Mouse (Mus musculus) granulocyte monocyte progenitor cell, adult 5-6 weeks (primary cell): ENCODE results near the gene Mfsd6l. TPM values are rescaled to one million over a fixed set of nuclear protein-coding genes. Genes with fewer than 3 reads are reported as not detected.

Source experiments
- ATAC-seq: replicated peaks from 2 replicates; pipeline ENCODE4 v1.8.0; 2016; ENCODE audit warnings: mild to moderate bottlenecking, moderate TSS enrichment, inconsistent platforms; ENCODE audit not compliant: poor library complexity, severe bottlenecking
- total RNA-seq, 2 experiments: library from RNA; stranded (forward) in 1 of 2; stranded (reverse) in 1 of 2; fragments of 200-712, 200-1000 nt in 1 of 2; fragments of >200 nt in 1 of 2; fragmentation: Nextera tagmentation in 1 of 2; gene quantifications; 2 replicates each; pipeline ENCODE4 v1.2.3; 2014 to 2017

Gene Mfsd6l
- total RNA-seq, 2 experiments from 2014 or later: not detected

DNA sequence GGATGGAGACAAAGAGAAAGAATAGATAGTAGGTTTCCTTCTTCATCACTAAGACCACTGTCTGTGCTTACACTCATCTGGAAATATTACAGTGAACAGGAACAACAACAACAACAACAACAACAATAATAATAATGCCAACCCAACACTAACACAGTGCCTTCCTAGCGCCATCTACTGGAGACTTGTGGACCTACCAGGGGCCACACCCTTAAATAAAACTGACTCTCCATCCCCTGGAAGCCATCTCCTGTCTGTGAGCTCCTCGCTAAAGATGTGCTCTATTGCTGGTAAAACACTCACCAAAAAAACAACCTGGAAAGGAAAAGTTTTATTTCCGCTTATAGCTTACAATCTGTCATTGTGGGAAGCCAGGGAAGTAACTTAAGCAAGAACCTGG lies 6.4 kb upstream of the Mfsd6l start:
- ATAC-seq: 0 out of 2 replicates have a peak, but pooled peaks have one; percentile 42

DNA sequence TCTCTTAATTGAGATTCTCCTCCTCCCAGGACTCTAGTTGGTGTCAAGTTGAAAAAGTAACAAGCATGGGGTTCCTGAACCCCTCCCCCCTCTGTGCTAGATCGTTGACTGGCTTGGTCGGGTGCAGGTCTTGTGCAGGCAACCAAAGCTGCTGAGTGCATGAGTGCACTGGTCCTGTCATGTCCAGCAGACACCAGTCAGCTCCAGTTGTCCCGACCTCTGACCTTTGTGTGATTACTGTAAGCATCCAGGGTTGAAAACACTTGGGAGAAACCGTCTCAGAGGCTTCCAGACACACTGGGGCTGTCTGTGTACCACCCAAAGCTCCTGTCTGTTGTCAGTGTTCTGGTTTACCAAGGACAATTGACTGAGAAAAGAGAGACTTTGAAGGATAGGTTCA lies 5.6 kb upstream of the Mfsd6l start:
- no peak for ATAC-seq

- ATAC-seq: no peak
Measured at GRCm38 (mm10) chr11:68553981-68554471, 2.0 kb upstream of the Mfsd6l start.

GRCm38 (mm10) chr11:68559546-68559945 lies 3.6 kb downstream of the Mfsd6l start:
- no peak for ATAC-seq

DNA sequence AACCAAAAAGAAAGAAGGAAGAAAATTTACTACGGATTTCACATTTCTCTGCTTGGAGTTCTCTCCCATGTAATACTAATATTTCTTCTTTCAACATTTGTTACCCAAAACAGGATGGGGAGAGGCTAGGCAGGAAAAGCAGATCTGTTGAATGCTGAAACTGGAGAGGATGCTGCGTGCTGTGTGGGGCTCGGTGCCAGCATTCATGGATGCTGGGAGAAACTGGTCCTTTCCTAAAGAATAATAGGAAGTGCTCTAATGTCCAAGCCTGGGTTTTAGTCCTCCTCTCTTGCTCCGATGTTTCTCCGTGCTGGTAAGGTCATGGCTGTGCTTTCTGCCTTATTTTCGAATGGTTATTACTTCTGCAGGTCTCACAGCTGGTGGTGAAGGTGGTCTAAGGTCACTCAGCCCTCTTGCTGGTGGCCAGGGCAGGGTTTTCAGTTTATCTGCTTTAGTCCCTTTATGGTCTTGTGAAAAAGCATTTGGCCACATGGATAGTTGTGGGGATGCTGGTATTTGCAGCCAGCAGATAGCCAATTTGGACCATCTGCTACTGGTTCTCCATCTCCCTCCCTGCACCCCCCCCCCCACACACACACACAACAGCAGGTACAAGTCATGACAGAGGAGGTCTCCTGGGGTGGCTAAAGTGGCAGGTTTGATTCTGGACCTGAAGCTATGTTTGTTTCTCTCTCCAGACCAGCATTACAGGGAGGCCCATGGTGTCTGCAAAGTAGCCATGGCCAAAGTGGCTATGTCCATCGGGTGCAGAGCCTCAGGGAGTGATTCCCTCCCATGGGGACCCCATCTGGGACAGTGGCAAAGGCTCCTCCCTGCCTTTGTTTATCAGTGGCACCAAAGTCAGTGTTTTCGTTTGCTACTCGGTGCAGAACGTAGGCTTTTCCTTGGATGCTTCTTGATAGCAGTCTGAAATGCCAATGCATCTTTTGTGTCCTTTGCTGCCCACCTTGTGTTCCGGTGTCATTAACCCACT lies 6.3 kb downstream of the Mfsd6l start:
- no peak for ATAC-seq

- no peak for ATAC-seq
Measured at GRCm38 (mm10) chr11:68564356-68565031, 8.5 kb downstream of the Mfsd6l start.

- ATAC-seq: no peak
Measured at GRCm38 (mm10) chr11:68565032-68565429, 9.0 kb downstream of the Mfsd6l start.

- peak; percentile 69 for ATAC-seq
Measured at GRCm38 (mm10) chr11:68566447-68567059, 10.6 kb downstream of the Mfsd6l start.

DNA sequence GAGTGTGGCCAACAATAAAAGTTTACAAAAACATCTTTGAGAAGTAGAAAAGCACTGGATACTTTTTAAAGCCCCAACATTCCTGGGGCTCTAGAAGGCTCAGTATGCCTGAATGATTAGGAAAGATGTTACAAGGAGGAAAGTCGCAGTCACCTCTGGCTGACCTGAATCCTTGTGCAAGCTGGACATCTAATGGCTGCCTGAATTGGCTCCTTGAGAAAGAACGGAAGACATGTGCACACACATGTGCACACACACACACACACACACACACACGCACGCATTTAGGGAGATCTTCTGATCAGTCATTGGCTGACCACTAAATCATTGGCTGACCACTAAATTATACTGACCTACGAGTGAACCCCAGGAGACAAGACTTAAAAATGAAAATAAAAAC lies 14.9 kb downstream of the Mfsd6l start:
- no peak for ATAC-seq

DNA sequence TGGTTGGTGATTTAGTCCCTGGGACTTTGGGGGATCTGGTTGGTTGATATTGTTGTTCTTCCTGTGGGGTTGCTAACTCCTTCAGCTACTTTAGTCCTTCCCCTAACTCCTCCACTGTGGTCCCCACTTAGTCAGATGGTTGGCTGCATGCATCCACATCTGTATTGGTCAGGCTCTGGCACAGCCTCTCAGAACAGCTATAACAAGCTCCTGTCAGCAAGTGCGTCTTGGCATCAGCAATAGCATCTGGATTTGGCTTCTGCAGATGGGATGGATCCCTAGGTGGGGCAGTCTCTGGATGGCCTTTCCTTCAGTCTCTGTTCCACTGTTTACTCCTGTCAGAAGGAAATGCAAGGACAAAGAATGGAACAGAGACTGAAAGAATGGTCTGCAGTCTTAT lies 21.1 kb downstream of the Mfsd6l start:
- no peak for ATAC-seq

GRCm38 (mm10) chr11:68579462-68579881 lies 23.5 kb downstream of the Mfsd6l start:
- ATAC-seq: no peak

DNA sequence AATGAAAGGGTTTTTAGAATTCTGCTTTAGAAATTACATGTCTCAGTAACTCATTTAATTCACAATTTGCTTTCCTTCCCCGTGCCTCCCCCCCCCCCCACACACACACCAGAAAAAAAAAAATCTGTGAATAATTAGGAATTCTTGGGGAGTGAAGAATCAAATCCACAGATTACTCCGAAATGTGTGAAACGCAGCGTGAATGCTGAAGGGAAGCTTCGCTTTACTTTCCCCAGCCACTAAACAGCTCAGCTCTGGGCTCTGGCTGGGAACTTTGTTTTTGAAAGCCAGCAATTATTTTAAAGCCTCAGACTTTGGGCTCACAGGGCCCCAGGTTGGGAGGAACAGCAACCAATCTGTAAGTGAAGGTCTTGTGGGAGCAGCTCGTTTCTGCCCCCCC lies 24.6 kb downstream of the Mfsd6l start:
- no peak for ATAC-seq

DNA sequence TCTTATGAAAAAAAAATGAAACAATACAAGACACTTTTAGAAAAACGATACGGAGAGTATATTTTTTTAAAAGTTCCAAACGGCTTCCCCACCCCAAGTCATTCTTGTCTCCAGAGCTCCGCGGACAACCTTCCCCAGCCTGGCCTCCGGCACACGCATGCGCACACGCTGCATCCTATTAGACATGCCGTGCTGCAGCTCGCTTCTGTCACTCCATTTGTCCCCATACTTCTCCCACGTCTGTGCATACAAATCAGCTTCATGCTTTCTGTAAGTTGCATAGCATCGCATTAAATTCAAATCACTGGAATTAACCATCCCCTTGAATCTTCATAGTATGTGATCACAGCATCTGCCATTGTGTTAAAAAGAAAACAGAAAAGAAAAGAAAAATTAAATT lies 27.2 kb downstream of the Mfsd6l start:
- ATAC-seq: no peak

DNA sequence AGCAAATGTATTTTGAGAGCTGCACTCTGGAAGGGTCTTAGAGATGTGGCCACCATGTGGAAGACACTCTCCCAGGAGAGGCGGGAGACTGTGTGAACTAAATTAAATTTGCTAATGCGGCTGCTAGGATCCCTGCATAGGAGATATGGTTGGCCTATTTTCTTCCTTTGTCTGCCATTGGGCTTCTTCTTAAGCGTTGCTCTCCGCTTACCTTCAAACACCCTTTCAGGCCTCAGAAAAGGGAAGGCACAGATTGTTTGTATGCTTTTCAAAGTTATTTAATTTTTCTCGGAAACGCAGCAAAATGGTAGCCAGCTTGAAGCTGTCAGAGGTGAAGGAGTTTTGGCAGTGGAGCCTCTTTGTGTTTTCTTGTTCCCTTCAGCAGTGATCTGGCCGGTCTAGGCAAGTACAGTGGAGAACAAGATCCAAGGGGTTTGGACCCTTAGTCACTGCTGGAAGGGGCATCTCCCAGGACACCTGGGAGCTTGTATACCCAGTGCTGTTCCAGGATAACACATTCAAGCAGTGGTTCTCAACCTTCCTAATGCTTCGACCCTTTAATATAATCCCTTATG lies 28.0 kb downstream of the Mfsd6l start:
- no peak for ATAC-seq

GRCm38 (mm10) chr11:68585890-68586289 lies 29.9 kb downstream of the Mfsd6l start:
- ATAC-seq: no peak

- ATAC-seq: no peak
Measured at GRCm38 (mm10) chr11:68586721-68587120, 30.7 kb downstream of the Mfsd6l start, which contains the start of gene Ccdc42. Ccdc42 (plus strand) TSS chr11:68587021.

- ATAC-seq: peak; percentile 63
Measured at GRCm38 (mm10) chr11:68589055-68589809, 33.2 kb downstream of the Mfsd6l start.

DNA sequence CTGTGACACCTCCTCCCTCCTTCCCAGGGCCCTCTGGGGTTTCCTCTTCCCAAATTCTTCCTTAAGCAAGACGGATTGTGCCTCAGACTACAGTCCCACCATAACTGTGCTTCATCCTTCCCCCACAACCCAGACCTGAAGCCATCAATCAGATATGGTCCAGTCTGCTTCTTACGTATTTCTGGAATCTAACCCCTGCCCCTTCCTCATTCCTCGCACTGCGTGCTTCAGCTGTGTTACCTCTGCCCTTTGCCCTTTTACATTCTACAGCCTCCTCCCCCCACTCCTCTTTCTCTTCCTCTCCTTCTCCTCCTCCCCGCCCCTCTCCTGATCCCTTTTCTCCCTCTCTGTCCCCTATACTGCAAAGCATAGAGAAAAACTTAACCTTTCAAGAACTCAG lies 35.7 kb downstream of the Mfsd6l start:
- ATAC-seq: no peak

- no peak for ATAC-seq
Measured at GRCm38 (mm10) chr11:68593247-68593646, 37.3 kb downstream of the Mfsd6l start.

DNA sequence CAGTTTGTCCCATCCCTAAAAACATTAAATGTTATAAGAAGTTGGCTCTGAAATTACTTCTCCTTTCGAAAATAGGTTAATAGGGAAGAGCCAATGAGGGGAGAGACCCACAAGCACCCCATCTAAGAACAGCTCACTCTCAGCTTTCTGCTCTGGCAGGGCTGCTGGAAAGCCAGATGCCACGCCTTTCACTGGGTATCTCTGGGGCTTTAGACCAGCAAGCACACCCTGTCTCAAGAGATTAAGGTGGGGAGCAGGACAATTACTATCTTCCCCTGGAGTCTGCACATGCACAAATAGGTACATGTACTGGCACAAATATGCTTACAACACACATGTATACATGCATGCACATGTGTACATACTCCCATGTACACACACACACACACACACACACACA lies 41.9 kb downstream of the Mfsd6l start:
- no peak for ATAC-seq
